Mouse (Mus musculus): ENCODE measurements around the gene Rpia. TPM values are rescaled to one million over a fixed set of nuclear protein-coding genes. Genes with fewer than 3 reads are reported as not detected.
A peak's percentile ranks its signal among the peaks of the same experiment; 100 is the strongest.

Gene Rpia
- polyA plus RNA-seq, 2 experiments: 4.7 to 36.7 TPM

DNA sequence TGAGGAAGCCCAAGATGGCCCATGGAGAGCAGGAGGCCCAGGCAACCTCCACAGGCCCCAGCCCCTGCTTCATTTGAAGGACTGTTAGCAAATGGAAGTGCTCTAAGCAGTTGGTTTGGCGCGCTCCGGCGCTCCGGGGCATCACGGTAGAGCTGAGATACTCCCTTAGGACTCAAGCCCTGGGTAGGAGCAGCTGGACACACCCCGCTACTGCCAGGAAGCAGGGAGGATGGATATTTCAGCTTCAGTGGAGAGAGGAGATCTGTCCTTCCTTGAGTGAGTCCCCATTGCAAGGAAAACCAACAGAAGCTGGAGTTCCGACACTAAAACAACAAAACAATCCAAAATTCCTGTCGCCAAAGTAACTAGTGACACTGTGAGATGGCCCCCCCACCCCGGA lies 37.2 kb downstream of the Rpia start:
- 82% methylated on average over 10 of the region's 10 CpGs for WGBS (ENCODE audit: insufficient replicate concordance)
- ATAC-seq (ENCODE audit: insufficient read depth) (no peak), DNase-seq (ENCODE audit: low read depth in 3 of 3, low spot score in 3 of 3) (no peak)
- Histone ChIP-seq H3K27me3 (ENCODE audit: control insufficient read depth, insufficient read depth, low read length) (no peaks in the 10 kb centered on the region), H3K4me2 (ENCODE audit: low read depth) (no peak overlapping the region), H3K9me3 (ENCODE audit: control insufficient read depth, low read length) (no peaks in the 10 kb centered on the region), H3K4me3 (ENCODE audit: insufficient read depth in 1 of 2, low read depth in 2 of 2, low read length in 2 of 2) (no peak overlapping the region), H3K4me1 (replicated peaks; ENCODE audit: control insufficient read depth in 2 of 2, insufficient read depth in 2 of 2, low read length in 1 of 2) (peaks cover 6 to 9% of the 10 kb centered on the region in 2 experiments), H3K27ac (no peak overlapping the region), H3K9ac (replicated peaks) (no peak overlapping the region), H3K36me3 (replicated peaks; ENCODE audit: control insufficient read depth, insufficient read depth, low read depth) (no peaks in the 10 kb centered on the region)
- TF ChIP-seq CTCF (IDR thresholded peaks at IDR 0.05; ENCODE audit: low read depth) (no peak), EP300 (IDR thresholded peaks at IDR 0.05; ENCODE audit: low read depth) (no peak)

DNA sequence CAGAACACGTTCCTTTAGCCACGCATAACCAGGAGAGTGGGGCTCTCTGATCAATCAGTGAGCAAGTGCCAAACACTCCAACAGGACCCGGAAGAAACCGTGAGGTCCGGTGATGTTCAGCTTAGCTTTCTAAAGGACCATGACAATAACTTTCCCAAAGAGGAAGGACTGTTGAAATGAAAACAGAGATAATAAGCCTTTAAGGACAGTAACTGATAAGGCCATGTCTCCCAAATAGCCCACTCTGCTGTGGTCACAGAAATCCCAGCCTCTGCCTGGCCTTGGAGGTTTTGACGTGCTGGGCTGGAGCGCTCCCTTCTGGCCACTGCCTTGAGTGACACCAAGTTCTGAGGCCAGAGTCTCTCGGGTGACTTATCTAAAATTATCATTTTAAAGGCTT lies 39.7 kb downstream of the Rpia start:
- peak; percentile 53 to 58 (median 58) for DNase-seq (ENCODE audit: low read depth in 3 of 3, low spot score in 3 of 3)
- peak; percentile 59 for TF ChIP-seq EP300 (IDR thresholded peaks at IDR 0.05; ENCODE audit: low read depth)
- peak; percentile 95 for TF ChIP-seq CTCF (IDR thresholded peaks at IDR 0.05; ENCODE audit: low read depth)
- Histone ChIP-seq H3K4me1 (replicated peaks; ENCODE audit: control insufficient read depth in 2 of 2, insufficient read depth in 2 of 2, low read length in 1 of 2) (peaks cover 6 to 9% of the 10 kb centered on the region in 2 experiments), H3K4me3 (ENCODE audit: insufficient read depth in 1 of 2, low read depth in 2 of 2, low read length in 2 of 2) (no peak overlapping the region), H3K9ac (replicated peaks) (peak overlapping the region; percentile 4; the same call in 1 of the 2 replicates), H3K27ac (no peak overlapping the region), H3K9me3 (ENCODE audit: control insufficient read depth, low read length) (no peaks in the 10 kb centered on the region), H3K36me3 (replicated peaks; ENCODE audit: control insufficient read depth, insufficient read depth, low read depth) (no peaks in the 10 kb centered on the region), H3K4me2 (ENCODE audit: low read depth) (peak overlapping the region; percentile 52), H3K27me3 (ENCODE audit: control insufficient read depth, insufficient read depth, low read length) (no peaks in the 10 kb centered on the region)
- 4% methylated on average over 8 of the region's 8 CpGs for WGBS (ENCODE audit: insufficient replicate concordance)
- peak; percentile 84 for ATAC-seq (ENCODE audit: insufficient read depth)

- Histone ChIP-seq H3K36me3 (replicated peaks; ENCODE audit: control insufficient read depth, insufficient read depth, low read depth) (no peaks in the 10 kb centered on the region), H3K27ac (peak overlapping the region; percentile 43; the same call in 1 of the 2 replicates), H3K4me2 (ENCODE audit: low read depth) (peak overlapping the region; percentile 52), H3K4me1 (replicated peaks; ENCODE audit: control insufficient read depth in 2 of 2, insufficient read depth in 2 of 2, low read length in 1 of 2) (peaks cover 6 to 9% of the 10 kb centered on the region in 2 experiments), H3K9ac (replicated peaks) (peak overlapping the region; percentile 16; the same call in 1 of the 2 replicates), H3K4me3 (ENCODE audit: insufficient read depth in 1 of 2, low read depth in 2 of 2, low read length in 2 of 2) (no peak overlapping the region), H3K27me3 (ENCODE audit: control insufficient read depth, insufficient read depth, low read length) (no peaks in the 10 kb centered on the region), H3K9me3 (ENCODE audit: control insufficient read depth, low read length) (no peaks in the 10 kb centered on the region)
- ATAC-seq (ENCODE audit: insufficient read depth) (peak; percentile 63), DNase-seq (ENCODE audit: low read depth in 3 of 3, low spot score in 3 of 3) (no peak)
- no peak for TF ChIP-seq CTCF (IDR thresholded peaks at IDR 0.05; ENCODE audit: low read depth)
- no peak for TF ChIP-seq EP300 (IDR thresholded peaks at IDR 0.05; ENCODE audit: low read depth)
- 22% methylated on average over 6 of the region's 6 CpGs for WGBS (ENCODE audit: insufficient replicate concordance)
Measured at GRCm38 (mm10) chr6:70751898-70752273, 40.1 kb downstream of the Rpia start.

GRCm38 (mm10) chr6:70751251-70751897 lies 40.7 kb downstream of the Rpia start:
- no peak overlapping the region for H3K4me3 ChIP-seq (ENCODE audit: insufficient read depth in 1 of 2, low read depth in 2 of 2, low read length in 2 of 2)
- H3K4me1 ChIP-seq (replicated peaks; ENCODE audit: control insufficient read depth in 2 of 2, insufficient read depth in 2 of 2, low read length in 1 of 2): peaks cover 6 to 9% of the 10 kb centered on the region in 2 experiments
- TF ChIP-seq CTCF (IDR thresholded peaks at IDR 0.05; ENCODE audit: low read depth) (no peak), EP300 (IDR thresholded peaks at IDR 0.05; ENCODE audit: low read depth) (no peak)
- H3K27ac ChIP-seq: peak overlapping the region; percentile 43; the same call in 1 of the 2 replicates
- H3K9ac ChIP-seq (replicated peaks): no peak overlapping the region
- H3K36me3 ChIP-seq (replicated peaks; ENCODE audit: control insufficient read depth, insufficient read depth, low read depth): no peaks in the 10 kb centered on the region
- H3K9me3 ChIP-seq (ENCODE audit: control insufficient read depth, low read length): no peaks in the 10 kb centered on the region
- DNase-seq (ENCODE audit: low read depth in 3 of 3, low spot score in 3 of 3) (no peak), ATAC-seq (ENCODE audit: insufficient read depth) (0 out of 2 replicates have a peak, but pooled peaks have one; percentile 14)
- H3K27me3 ChIP-seq (ENCODE audit: control insufficient read depth, insufficient read depth, low read length): no peaks in the 10 kb centered on the region
- whole genome bisulfite sequencing (ENCODE audit: insufficient replicate concordance): 68% methylated on average over 8 of the region's 8 CpGs
- no peak overlapping the region for H3K4me2 ChIP-seq (ENCODE audit: low read depth)

- no peak for DNase-seq (ENCODE audit: low read depth in 3 of 3, low spot score in 3 of 3)
- ATAC-seq (ENCODE audit: insufficient read depth): no peak
- Histone ChIP-seq H3K27ac (no peak overlapping the region), H3K4me3 (ENCODE audit: insufficient read depth in 1 of 2, low read depth in 2 of 2, low read length in 2 of 2) (no peak overlapping the region), H3K27me3 (ENCODE audit: control insufficient read depth, insufficient read depth, low read length) (no peaks in the 10 kb centered on the region), H3K4me2 (ENCODE audit: low read depth) (no peak overlapping the region), H3K36me3 (replicated peaks; ENCODE audit: control insufficient read depth, insufficient read depth, low read depth) (no peaks in the 10 kb centered on the region), H3K4me1 (replicated peaks; ENCODE audit: control insufficient read depth in 2 of 2, insufficient read depth in 2 of 2, low read length in 1 of 2) (peaks cover 9 to 11% of the 10 kb centered on the region in 2 experiments), H3K9ac (replicated peaks) (no peak overlapping the region), H3K9me3 (ENCODE audit: control insufficient read depth, low read length) (no peaks in the 10 kb centered on the region)
- TF ChIP-seq EP300 (IDR thresholded peaks at IDR 0.05; ENCODE audit: low read depth) (no peak), CTCF (IDR thresholded peaks at IDR 0.05; ENCODE audit: low read depth) (no peak)
- WGBS (ENCODE audit: insufficient replicate concordance): 87% methylated on average over 1 of the region's 1 CpGs
Measured at GRCm38 (mm10) chr6:70749750-70750149, 42.3 kb downstream of the Rpia start.

Data from liver, embryonic 14.5 days (tissue).